Mouse (Mus musculus): ENCODE measurements around the gene 6030408B16Rik.

- TF ChIP-seq POLR2AphosphoS5 (IDR thresholded peaks at IDR 0.05; ENCODE audit: insufficient replicate concordance, low read depth, low read length) (no peak), CTCF (IDR thresholded peaks at IDR 0.05; ENCODE audit: low read depth, low read length) (no peak)
Measured at GRCm38 (mm10) chr15:101255842-101256462, 37.1 kb upstream of the 6030408B16Rik start.
